Mouse (Mus musculus) cerebellum, postnatal 4 days (tissue): Measurements from ENCODE around the gene Dlx5.

Experiments used
- DNase-seq, 2 experiments: peaks; one replicate each; pipeline ENCODE4 v3.0.0; 2022; ENCODE audit warnings: low spot score in 2 of 2, mixed read lengths in 1 of 2

Gene Dlx5

DNA sequence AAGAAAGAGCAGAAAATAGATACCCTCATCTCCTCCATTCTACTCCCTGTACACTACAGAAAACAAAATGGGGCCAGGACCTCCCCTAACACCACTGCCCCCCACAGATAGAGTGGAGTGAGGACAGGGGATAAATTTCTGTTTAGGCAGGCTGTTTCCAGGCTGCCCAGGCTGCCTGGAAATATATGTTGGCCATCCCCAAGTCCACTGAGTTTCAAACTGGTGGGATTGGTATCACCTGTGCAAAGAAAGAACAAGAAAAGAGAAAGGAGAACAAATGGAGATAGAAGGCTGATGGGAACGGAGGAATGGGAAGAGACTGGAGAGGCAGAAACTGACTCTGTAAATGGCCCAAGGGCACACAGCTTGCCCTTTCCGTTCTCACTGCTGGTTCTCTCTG, 5.7 kb downstream of the Dlx5 start:
- DNase-seq, result no peak

- DNase-seq, result no peak
Measured at GRCm38 (mm10) chr6:6875676-6876075, 6.2 kb downstream of the Dlx5 start.

GRCm38 (mm10) chr6:6875136-6875535, 6.7 kb downstream of the Dlx5 start:
- no peak for DNase-seq

DNA sequence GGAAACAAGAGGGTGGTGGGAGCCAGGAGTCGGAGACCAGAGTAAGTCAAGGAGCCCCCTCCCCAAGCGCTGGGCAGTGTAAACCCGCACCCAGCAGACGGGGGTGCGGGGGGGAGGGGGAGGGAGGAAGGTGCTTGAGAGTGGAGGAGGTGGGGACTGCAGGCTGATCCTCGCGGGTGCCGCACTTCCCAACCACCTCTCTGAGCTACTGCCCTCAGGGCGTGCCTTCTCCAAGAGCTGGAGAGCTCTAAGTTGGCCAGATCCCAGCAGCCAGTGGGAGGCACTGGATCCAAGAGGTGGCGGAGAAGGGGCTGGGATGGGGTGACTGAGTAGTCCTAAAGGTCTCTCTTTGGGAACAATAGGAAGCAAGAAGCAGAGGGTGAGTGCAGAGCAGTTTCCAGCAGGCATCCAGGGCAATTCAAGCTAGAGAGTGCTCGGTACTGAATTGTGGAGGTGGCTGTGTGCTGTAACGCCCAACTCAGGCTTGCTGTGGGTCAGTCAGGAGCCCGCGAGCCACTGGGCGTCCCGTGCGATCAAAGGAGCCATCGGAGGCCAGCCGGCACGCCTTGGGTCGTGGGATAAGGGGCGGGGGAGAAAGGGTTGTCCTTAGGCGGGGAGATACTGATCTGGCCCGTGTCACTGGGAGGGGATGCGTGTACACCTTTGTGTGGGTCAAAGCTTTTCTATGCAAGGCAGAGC, 7.7 kb downstream of the Dlx5 start:
- DNase-seq, result no peak

DNA sequence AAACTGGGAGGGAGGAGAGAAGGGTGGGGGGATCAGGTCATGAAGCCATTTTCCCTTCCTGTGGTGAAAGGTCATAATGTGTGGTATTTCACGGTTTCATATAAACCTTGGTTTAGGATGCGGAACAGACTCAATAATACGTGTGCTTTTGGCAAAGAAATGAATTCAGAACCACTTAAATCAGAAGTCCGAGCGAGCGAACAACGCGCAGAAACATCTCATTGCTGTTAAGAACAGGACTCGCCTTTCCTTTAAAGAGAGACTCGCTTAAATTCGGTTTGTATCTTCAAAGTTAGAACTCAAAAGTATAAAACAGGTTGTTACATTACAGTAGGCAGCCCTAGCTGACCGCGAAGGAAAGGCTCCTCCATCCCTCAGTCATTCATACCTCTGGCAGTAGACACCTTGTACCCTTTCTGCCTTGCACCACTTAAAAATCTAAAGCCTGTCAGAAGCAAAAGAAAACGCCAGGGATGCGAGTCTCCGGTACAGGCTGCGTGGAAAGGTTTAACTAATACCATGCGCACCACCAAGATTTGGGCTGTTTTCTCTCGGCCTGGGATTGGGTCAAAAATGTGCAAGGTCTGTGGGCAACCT, 8.3 kb downstream of the Dlx5 start:
- no peak for DNase-seq

- DNase-seq, result no peak
Measured at GRCm38 (mm10) chr6:6872873-6873272, 9.0 kb downstream of the Dlx5 start.

GRCm38 (mm10) chr6:6871692-6872091, 10.2 kb downstream of the Dlx5 start:
- no peak for DNase-seq

DNA sequence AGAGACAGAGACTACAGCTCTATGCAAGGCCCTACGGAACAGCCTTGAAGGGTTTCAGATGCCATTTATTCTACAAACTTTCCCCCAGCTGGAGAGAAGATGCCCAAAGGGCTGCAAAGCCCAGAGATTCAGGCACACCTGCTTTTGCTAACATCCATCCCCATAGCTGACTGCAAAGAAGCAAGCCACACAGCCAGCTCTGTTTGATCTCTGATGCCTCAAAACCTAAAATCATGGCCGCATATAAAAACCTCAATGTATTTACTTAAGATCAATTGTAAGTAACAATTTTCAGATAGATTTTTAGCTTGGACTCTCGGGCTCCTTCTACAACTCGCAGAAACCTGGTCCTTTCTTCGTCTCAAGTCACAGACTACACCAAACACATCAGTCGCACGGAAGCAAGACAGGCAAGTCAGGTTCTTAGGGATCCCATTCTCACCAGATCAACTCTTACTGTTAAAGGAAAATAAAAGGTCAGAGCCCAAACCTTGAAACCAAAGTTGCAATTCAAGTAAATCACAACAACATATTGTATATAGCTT, 10.9 kb downstream of the Dlx5 start:
- no peak for DNase-seq

DNA sequence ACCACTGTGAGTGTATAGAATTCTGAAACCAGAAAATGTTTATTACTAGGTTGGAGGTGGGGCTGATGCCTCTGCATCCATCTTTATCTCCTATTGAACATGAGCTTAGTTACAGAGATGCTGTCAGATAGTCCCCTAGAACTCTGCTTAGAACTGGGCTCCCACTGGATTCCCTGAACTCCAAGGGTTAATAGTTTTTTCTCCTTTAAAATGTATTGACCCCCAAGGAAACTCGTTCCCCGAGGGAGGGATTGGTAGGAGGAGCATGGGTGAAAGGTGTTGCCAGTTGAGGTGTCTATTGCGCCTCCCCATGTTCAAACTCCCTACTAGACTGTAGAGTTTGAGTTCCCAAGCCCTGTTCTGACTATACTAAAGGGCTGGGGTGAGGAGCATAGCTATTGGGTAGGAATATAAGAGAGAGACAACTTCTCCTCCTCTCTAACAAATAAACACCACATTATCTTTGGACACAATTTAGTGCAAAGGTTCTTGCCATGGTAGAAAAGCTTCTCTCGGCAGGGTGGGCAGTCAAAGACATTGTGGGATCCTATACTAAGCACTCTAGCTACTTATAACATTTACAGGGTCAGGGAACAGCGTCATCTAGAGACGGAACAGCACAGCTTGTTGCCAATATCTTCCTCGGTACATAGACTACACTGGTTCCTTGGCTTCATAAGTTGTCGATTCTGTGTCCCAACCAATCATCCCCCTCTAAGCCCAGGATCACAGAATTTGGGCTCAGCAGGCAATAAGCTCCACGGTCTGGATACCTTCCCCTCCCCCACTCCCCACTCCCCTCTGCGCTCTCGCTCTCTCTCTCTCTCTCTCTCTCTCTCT, 11.7 kb downstream of the Dlx5 start:
- no peak for DNase-seq

GRCm38 (mm10) chr6:6869041-6869685, 12.7 kb downstream of the Dlx5 start:
- DNase-seq, result no peak

DNA sequence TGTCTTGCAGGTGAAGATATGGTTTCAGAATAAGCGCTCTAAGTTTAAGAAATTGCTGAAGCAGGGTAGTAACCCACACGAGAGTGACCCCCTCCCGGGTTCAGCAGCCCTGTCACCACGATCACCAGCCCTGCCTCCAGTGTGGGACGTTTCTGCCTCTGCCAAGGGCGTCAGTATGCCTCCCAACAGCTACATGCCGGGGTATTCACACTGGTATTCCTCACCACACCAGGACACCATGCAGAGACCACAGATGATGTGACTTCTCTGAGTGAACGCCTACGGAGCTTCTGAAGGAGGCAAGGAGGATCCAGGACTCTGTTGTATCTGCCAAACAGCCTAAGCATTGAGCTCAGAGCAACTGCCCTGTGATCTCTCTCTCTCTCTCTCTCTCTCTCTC, 14.9 kb downstream of the Dlx5 start:
- no peak for DNase-seq

- no peak for DNase-seq
Measured at GRCm38 (mm10) chr6:6864441-6865440, 17.1 kb downstream of the Dlx5 start.

DNA sequence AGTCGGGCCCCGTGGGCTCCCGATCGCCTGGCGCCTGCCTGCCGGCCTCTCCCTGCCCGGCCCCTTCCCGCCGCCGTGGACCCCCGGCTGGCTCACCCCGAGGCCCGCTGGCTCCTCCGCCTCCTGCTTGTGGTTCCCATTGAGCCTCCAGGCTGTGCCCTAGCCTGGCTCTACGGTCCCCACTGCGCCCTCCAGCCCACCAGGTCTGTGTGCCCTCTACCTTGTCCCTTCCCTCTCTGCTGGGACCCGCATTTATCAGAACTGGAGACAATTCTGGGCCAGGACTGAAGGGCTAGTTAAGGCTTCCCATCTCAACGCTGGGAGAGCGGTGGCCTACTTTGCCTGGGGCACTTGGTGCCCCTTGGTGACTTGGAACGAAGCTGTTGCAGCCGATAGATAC, 17.9 kb downstream of the Dlx5 start:
- no peak for DNase-seq

DNA sequence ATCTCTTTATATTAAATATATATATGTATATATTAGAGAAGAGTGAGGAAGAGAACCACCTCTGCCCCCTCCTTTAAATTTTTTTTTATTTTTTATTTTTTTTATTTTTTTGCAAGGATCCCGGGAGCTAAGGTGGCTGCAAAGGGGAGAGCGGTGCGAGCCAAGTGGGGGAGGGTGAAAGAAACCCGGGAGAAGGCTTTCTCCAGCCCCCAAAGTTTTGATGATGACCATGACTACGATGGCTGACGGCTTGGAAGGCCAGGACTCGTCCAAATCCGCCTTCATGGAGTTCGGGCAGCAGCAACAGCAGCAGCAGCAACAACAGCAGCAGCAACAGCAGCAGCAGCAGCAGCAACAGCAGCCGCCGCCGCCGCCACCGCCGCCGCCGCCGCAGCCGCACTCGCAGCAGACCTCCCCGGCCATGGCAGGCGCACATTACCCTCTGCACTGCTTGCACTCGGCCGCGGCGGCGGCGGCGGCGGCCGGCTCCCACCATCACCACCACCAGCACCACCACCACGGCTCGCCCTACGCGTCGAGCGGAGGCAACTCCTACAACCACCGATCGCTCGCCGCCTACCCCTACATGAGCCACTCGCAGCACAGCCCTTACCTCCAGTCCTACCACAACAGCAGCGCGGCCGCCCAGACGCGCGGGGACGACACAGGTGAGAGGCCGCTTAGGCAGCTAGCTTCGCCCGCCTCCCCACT, 18.6 kb downstream of the Dlx5 start, which contains the start of gene Dlx6:
Dlx6 (plus strand) TSS at position 175 of the 711 bp plus-strand sequence.
- no peak for DNase-seq

GRCm38 (mm10) chr6:6862611-6863010, 19.3 kb downstream of the Dlx5 start:
- DNase-seq, result no peak

DNA sequence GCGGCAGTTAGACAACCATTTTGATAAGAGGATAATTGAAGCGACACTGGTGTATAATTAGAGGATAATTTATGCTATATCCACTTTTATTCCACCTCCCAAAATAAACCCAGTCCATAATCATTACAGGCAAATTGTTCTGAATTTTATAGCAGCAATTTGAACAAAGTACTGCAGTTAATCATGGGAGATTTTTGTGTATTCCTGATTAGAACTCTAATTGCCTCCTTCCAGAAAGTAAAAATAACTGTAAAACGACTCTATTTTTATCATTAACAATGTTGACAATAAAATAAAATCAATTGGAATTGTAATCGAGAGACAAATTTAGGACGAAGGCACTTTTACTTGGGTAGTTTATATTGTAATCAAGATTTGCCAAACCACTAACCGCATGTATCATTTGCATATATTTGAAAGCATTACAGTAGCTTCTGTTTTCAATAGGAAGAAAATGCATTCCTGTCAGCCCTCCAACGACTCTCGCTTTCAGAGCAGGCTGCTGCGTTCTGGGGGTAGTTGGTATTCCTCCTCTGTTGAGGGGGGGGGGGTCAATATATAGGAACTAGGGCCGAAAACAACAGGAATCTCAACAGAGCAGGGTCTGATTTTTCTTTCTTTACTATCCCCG, 20.0 kb downstream of the Dlx5 start:
- no peak for DNase-seq

DNA sequence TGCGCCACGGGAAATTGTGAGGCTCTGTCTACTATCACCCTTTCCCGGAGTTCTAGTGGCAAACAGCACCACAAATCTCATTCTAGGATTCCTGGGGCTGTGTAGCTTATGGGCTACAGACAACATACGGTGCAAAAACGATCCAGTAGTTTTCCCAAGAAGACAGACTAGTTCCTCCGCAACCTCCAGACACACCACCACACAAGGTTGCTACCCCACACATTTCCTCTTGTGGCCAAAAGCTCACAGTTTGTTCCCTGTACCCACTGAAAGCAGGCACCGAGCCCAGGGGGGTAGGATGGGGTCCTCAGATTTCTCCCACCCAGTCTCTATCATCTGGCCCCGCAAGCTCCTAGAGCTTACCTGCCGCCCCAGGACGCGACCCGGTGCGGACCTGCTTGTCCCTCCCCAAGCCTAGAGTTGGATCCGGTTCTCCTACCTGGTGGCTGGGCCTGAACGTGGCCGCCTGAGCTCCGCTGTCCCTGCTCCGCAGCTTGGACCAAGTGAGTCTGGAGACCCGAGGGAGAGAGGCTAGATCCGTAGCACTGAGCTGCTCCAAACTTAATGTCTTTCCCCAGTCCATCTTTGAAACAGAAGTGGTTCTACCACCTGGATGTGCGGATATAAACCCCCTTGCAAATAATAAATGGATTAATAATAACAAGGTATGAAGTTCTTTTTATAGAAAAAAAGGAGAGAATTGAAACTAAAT, 20.6 kb downstream of the Dlx5 start:
- DNase-seq, result no peak

- no peak for DNase-seq
Measured at GRCm38 (mm10) chr6:6860411-6861085, 21.3 kb downstream of the Dlx5 start.
